Mouse (Mus musculus): ENCODE results near the gene Fzd2.
"Not testable (repeated sequence)": the region's sequence is repeated elsewhere in the genome, so short reads cannot be mapped to it uniquely, and the experiment has no call there.

Fzd2 gene

DNA sequence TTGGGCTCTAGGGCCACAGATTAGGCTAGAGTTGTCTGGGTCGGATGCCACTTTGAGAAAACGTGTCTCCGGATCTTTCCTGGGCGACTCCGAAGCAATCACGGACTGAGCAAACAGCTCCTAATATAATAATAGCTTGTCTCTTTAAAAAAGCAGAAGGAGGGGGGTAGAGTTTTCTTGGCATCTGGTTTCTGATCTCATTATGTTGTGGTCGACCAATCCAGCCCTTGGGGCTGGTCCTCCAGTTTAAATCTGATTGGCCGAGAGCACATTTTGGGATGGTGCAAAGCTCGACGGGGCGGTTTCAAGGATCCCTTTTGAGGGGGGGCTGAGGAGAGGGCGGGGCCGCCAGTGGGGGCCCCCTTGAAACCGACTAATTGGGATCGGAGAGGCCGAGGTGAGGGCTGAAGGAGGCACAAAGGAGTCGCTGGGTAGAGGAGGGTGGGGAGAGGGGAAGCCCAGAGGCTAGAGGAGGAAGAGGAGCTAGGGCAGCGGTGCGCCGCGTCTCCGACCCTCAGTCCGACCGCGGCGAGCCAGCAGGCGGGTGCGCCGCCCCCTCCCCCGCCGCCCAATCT is at the start of gene Fzd2:
Fzd2 (plus strand) TSS at position 387 of the 575 bp plus-strand sequence.
- DNase-seq (ENCODE audit: low spot score in 2 of 2) = peak; percentile 55 to 68

DNA sequence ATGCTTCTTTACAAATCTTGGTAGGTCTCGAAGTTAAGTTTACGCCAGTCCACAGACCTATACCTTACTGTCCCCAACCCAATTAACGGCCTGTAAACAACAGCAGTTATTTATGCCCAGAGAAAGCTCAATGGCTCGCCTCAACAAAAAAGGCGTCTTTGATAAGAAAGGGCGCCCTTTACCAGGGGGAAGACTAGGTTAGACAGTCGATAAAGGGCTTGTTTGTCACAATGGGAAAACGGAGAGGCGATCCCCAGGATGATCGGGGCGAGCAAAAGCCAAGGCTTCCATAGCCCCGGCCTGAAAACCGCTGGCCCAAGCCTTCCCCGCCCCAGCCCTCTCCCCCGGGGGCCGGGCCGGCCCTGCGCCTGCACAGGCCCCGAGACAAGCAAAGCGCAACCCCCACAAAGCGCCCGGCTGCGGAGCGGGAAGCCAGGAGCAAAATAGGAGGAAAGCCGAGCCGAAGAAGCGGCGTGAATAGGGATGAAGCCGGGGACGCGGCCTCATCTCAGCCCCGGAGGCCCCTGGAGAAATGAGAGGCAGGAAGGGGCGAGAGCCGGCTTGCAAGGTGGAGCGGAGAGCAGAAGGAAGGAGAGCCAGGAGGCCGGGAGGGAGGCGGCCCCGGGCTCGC is 48.7 kb upstream of the Fzd2 start:
- no peak for DNase-seq (ENCODE audit: low spot score in 2 of 2)

DNA sequence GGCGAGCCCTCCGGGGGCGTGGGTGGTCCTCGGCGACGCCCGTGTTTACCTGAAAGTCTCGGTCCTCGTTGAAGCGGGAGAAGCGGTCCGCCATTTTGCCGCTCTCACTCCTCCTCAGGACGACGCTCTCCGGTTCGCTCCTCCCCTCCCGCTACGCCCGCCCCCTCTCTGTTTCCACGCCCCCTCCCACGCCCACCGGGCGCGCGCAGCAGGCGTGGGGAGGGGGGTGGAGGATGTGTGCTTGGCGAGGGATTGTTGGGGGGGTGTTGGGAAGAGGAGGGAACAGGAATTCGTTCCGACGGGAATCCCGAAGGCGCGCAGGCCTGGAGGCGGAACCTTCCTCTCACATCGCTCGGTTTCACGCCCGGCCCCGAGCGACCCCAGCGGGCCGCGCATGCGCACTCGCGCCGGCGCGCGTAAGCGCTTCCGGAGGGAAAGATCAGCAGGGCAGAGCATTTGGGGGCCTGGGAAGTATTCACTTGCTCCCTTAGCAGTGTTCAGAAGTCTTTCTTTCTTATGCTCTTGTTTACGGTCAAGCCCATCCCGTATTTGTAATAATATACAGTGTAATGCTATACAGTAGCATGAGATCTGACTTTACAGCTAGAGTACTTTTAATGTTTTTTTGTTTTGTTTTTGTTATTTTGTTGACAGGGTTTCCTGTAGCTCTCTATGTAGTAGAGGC is 48.0 kb upstream of the Fzd2 start, which contains the start of gene Gpatch8:
Gpatch8 (minus strand) TSS at position 362 of the 685 bp plus-strand sequence.
- DNase-seq (ENCODE audit: low spot score in 2 of 2) = peak; percentile 94

DNA sequence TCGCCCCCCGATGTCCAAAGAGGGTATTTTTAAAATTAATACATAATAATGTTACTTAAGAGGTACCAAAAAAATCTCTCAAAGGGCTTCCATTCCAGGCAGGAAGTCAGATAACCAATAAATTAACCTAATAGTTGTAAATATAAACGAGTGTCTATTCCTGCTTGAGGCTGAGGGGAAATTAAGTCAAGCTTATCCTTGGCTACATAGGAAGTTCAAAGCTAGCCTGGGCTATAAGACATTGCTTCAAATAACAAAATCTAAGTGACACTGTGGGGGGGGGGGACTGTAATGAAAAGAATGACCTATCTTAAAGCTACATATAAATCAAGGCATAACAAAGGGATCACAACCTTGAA is 47.5 kb upstream of the Fzd2 start:
- no peak for DNase-seq (ENCODE audit: low spot score in 2 of 2)

DNA sequence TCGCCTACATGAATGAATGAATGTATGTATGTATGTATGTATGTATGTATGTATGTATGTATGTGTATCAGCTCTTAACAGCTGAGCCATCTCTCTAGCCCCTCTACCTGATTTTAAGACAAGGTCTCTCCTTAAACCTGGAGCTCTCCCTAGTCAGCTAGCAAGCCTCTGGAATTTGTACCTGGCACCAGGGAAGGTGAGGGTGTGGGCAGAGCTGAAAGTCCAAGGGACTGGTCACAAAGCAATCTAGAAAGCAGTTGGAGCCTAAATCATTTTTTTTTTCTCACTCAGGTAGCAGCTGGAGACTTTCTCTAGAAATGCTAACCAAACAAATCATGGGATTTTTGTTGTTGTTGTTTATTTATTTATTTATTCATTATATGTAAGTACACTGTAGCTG is 46.8 kb upstream of the Fzd2 start:
- DNase-seq (ENCODE audit: low spot score in 2 of 2) = no peak

GRCm38 (mm10) chr11:102558704-102559103 is 45.5 kb upstream of the Fzd2 start:
- no peak for DNase-seq (ENCODE audit: low spot score in 2 of 2)

GRCm38 (mm10) chr11:102564952-102565671 is 39.1 kb upstream of the Fzd2 start:
- not testable (repeated sequence) for DNase-seq (ENCODE audit: low spot score in 2 of 2)

- DNase-seq (ENCODE audit: low spot score in 2 of 2) = no peak
Measured at GRCm38 (mm10) chr11:102565741-102566140, 38.5 kb upstream of the Fzd2 start.

- no peak for DNase-seq (ENCODE audit: low spot score in 2 of 2)
Measured at GRCm38 (mm10) chr11:102566290-102566689, 37.9 kb upstream of the Fzd2 start.

- no peak for DNase-seq (ENCODE audit: low spot score in 2 of 2)
Measured at GRCm38 (mm10) chr11:102567157-102567556, 37.0 kb upstream of the Fzd2 start.

DNA sequence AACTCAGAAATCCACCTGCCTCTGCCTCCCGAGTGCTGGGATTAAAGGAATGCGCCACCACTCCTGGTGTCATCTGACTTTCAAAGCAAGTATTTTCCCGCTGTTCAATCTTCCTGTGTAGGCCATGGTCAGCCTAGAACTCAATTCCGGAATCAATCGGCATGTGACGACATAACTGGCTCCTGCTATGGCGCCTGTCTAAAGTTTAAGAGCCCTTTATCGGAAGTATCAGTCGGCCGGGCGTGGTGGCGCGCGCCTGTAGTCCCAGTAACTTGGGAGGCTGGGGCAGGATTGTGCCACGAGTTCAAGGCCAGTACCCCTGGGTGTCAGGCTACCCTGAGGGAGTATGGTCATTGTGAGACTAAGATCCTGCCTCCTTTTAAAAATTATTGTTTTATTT is 36.5 kb upstream of the Fzd2 start:
- no peak for DNase-seq (ENCODE audit: low spot score in 2 of 2)

DNA sequence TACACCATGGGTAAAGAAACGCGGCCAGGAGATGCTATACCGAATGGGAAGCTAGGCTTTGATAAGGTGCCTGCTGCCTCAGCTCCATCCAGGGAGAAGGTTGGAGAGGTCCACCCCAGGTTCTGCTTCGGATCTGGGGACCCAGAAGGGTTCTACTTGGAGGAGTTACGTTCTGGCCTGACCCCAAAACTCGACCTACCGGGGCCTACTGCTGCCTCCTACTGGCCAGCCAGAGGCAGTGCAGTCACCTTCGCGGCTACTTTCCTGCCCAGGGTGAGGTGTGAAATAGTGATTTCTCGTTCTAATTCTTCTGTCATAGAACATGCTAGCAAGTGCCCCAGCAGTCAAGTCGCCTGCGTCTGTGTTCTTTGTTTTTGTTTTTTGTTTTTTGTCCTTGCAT is 36.0 kb upstream of the Fzd2 start:
- DNase-seq (ENCODE audit: low spot score in 2 of 2) = no peak

GRCm38 (mm10) chr11:102568756-102569377 is 35.3 kb upstream of the Fzd2 start:
- no peak for DNase-seq (ENCODE audit: low spot score in 2 of 2)

- DNase-seq (ENCODE audit: low spot score in 2 of 2) = peak in 1 of 2 experiments; percentile 82
Measured at GRCm38 (mm10) chr11:102572866-102573663, 31.1 kb upstream of the Fzd2 start.

- no peak for DNase-seq (ENCODE audit: low spot score in 2 of 2)
Measured at GRCm38 (mm10) chr11:102575034-102575433, 29.2 kb upstream of the Fzd2 start.

DNA sequence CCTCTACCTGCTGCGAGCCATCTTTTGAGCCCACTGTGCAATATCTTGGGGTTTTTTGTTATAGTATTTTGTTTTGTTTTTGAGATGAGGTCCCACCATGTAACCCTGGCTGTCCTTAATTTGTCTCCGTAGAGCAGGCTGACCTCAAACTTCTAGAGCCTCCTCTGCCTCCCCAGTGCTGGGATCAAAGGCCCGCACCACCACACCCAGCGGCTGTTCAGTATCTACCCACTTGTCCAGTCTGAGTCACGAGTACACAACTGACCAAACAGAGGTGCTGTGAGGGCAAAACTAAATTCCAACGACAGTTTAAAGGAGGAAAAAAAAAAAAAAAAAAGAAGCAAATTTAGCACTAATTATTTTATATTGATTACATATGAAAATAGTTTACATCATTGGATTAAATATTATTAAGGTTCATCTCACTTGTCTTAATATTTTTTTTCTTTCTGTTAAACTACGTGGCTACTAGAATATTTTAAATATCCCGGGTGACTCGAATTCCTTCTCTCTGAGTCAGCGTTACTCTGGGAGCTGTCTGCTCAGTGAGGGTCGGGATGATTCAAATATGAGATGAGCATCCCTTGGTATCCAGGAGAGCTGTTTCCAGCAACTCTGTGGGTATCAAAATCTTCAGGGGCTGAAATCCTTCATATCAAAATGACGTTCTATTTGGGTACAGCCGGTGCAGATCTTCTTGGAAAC is 28.0 kb upstream of the Fzd2 start:
- DNase-seq (ENCODE audit: low spot score in 2 of 2) = no peak

- DNase-seq (ENCODE audit: low spot score in 2 of 2) = peak in 1 of 2 experiments; percentile 33
Measured at GRCm38 (mm10) chr11:102578341-102579118, 25.7 kb upstream of the Fzd2 start.

- DNase-seq (ENCODE audit: low spot score in 2 of 2) = peak in 1 of 2 experiments; percentile 8
Measured at GRCm38 (mm10) chr11:102579165-102580033, 24.8 kb upstream of the Fzd2 start, which contains the start of gene Gm11627. Gene Gm11627, minus strand, starts transcription at chr11:102579461.

DNA sequence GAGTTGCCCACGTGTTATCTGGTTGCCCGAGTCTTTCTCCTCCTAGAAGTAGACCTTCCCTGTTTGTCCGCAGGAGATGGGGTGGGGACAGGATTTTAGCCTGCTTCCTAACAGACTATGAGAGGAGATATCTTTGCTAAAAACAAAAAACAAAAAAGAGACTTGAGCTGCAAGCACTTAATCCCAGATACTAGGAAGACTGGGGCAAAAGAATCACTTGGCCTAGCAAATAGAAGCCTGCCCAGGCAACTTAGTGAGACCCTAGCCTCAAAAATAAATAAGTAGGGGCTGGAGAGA is 24.2 kb upstream of the Fzd2 start:
- no peak for DNase-seq (ENCODE audit: low spot score in 2 of 2)
